Mouse (Mus musculus) spleen, adult 12 weeks (tissue): ENCODE measurements around the gene Mphosph9.
"Not testable (repeated sequence)": the region's sequence is repeated elsewhere in the genome, so short reads cannot be mapped to it uniquely, and the experiment has no call there.

ENCODE experiments used
- DNase-seq: peaks from one replicate; pipeline ENCODE4 v3.0.0; 2022; ENCODE audit warnings: low spot score

Gene Mphosph9

GRCm38 (mm10) chr5:124327510-124328364 lies at the start of gene Mphosph9, which contains the start of gene 2810006K23Rik:
Gene Mphosph9 (minus strand): TSS chr5:124327972.
Gene 2810006K23Rik (plus strand): TSS chr5:124328089.
- DNase-seq: peak; percentile 99

- no peak for DNase-seq
These were observed 49.4 kb upstream of the Mphosph9 start for GRCm38 (mm10) chr5:124377149-124377548.

- no peak for DNase-seq
These were observed 48.6 kb upstream of the Mphosph9 start for GRCm38 (mm10) chr5:124376401-124376800.

GRCm38 (mm10) chr5:124374298-124374697 lies 46.5 kb upstream of the Mphosph9 start:
- DNase-seq: no peak

DNA sequence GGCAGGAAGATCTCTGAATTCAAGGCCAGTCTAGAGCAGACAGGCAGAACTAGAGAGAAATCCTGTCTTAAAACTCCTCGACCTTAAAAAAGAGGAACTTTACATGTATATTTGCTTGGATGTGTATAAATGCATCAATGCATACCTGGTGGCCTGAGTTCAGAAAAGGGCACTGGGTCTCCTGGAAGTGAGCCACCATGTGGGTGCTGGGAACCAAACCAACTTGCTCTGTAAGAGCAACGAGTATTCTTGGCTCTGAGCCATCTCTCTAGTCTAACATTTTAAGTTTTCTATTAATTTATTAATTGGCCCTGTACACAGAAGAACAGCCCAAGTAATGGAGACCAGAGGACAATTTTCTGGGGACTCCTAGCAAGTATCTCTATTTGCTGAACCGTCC lies 38.9 kb upstream of the Mphosph9 start:
- no peak for DNase-seq

- no peak for DNase-seq
These were observed 38.0 kb upstream of the Mphosph9 start for GRCm38 (mm10) chr5:124365754-124366153.

- DNase-seq: no peak
These were observed 36.6 kb upstream of the Mphosph9 start for GRCm38 (mm10) chr5:124364173-124364918.

GRCm38 (mm10) chr5:124362982-124363381 lies 35.2 kb upstream of the Mphosph9 start, which contains the start of gene Cdk2ap1:
Gene Cdk2ap1 (minus strand): TSS chr5:124363082.
- not testable (repeated sequence) for DNase-seq

DNA sequence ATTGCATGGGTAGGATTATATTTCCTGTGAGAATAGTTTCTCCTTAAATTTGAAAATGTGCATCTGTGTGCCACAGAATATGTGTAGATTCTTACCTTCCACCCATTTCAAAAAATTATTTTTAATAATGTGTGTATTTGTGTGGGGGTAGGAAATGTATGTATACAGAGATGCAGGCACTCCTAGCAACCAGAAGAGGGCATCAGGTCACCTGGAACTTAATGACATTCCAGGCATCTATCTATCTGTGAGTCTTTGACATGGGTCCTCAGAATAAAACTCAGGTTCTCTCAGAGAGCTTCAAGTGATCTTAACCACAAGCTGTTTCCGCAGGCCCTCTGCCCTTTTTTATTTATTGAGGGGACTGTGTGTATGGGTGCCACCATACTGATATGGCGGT lies 31.9 kb upstream of the Mphosph9 start:
- no peak for DNase-seq

GRCm38 (mm10) chr5:124356695-124357094 lies 28.9 kb upstream of the Mphosph9 start:
- DNase-seq: no peak

- no peak for DNase-seq
These were observed 27.7 kb upstream of the Mphosph9 start for GRCm38 (mm10) chr5:124355425-124355959.

GRCm38 (mm10) chr5:124354574-124355424 lies 27.0 kb upstream of the Mphosph9 start:
- DNase-seq: peak; percentile 38

DNA sequence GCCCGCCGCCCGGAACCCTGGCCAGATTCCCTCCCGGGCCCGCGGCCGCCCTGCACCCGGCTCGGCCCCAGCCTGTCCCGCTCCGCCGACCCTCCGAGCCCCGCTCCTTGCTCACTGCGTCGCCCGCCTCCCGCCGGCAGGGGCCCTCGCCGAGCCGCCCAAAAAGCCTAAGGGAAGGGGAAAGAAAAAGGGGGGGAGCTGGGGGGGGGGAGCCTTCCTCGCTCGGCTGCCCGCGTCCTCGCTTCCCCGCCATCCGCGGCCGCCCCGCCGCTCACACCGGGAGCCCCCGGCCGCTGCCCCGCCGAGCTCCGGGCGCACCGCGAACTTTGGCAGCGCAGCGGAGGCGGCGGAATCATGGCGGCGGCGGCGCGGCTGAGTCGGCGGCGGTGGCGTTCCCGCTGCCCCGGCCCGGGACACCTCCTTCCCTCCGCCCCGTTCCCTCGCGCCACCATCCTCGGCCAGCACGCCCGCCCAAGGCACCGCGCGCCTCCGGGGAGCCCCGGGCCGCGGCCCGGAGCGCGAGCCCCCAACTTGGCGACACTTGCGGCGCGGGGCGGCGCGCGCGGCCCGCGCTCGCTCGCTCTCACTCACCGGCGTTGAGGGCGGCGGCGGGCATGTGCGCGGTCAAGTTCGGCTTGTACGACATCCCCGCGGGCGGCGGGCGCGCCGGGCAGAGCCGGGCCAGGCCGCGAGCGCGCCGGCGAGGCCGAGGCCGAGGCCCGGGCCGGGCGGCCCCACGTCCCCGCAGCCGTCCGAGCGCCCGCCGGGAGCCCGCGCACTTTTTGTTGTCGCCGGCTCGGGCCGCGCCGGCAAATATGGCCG lies 26.2 kb upstream of the Mphosph9 start:
- peak; percentile 50 for DNase-seq

DNA sequence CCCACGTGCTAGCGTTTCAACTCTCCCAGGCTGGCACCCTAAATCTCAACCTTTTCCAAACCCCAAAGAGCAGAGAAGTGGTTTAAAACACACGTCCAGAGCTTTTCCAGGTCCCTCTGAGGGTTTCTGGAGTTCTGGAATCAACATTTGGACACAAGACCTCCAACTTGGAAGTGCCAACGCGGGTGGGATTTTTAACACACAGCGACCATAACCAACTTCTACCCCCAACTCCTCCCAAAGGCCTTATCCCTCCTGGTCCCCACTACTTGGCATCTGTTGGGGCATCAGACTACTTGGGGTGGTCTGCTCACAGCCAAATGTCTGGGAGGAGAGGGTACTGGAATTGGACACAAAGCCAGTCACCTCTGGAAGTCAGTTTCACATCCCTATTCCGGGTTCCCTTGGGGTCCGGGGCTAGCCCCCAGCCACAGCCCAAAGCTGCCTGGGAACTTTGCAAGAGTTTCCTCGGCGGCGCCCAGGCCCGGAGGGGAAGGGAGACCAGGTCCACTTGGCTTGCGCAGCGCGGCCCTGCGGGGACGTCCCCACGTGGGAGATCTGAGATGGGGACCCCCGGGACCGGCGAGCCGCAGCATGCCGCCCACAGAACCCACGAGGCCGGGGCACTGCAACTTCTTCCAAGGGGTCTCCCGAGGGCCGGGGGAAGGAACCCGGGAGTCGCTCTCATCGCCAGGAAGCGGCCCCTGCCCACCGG lies 25.4 kb upstream of the Mphosph9 start:
- DNase-seq: peak; percentile 20

DNA sequence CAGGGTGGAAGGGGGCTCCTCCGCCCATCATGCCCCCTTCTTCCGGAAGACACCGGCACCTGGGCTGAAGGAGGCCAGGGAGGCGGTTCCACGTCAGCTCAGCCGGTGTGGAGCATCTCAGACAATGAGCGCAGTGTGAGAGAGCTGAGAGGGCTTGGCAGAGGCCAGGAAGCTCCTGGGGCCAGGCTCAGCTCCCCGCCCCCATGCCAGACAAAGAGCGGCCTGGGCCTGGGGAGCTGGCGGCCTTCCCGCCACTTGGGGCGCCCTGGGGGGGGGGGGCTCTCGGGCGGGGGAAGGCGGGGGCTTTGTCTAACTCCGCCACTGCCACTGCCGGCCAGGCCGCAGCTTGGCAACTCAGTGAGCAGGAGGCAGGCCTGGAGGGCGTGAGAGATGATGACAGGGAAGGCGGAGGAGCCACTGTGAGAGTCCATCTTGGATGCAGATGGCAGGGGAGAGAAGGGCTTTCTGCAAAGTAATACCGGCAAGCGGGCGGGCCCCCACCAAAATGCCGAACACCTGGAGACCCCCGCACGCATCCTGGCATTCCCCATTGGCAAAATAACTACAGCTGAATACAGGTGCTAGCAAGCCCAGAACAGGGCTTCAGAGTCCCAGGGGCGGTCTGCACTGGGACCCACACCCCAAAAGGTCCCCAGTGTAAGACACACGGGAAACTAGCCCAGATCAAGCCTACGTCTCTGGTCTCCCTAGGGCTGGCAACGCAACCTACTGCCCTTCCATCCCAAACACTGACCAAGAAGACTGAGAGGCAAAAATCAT lies 24.6 kb upstream of the Mphosph9 start:
- DNase-seq: peak; percentile 17

DNA sequence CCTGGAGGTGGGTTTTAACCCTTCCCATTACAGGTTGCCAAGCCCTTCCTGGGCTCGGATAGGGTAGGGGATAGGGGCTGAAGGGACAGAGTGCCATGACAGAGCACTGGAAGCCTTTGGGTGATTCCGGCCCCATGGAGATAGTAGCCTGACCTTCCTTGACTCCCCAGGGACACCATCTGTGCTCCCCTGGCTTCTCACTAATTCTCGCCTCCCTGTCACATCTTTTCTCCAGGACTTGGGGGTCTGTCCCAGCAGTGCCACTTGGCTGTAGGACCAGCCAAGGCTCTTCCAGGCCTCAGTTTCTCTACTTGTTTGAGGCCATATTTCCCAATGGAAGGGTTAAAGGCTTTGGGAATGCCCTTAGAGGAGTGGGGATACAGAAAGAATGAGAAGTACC lies 23.8 kb upstream of the Mphosph9 start:
- DNase-seq: no peak

DNA sequence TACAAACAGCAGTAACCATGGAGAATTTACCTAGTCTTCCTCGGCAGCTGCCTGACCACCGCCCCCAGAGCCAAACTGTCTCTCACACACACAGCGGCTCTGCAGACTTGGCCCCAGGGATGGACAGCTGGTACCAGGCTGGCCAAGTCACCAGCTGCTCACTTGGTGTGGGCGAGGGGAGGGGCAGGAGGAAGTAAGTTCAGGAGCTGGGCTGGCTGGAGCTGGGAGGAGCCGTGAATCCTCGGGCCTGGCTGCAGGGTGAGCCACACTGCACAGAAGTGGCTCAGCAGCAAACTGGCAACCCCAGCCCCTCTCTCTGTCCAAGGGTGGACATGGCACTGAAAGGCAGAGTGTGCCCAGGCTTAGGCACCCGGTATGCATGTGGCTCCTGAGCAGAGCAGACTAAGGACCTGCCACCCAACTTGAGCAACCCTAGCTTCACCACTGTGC lies 23.4 kb upstream of the Mphosph9 start:
- no peak for DNase-seq

DNA sequence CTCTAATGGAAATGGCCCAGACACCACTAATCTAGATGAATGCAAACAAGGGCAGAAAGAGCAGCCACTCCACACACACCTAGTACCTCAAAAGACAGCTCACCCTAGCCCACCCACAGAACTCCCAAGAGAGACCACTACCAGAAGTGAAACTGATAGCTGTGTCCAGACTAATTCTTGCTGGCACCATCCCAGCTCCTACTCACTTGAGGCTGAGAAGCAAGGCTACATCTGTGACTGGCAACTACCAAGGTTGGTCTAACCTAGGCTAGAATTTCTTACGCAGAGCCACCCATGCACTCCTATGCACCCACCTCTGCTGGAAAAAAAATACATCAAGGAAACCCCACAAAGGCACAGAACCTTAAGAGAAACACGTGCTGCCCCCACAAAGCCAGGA lies 22.6 kb upstream of the Mphosph9 start:
- no peak for DNase-seq

DNA sequence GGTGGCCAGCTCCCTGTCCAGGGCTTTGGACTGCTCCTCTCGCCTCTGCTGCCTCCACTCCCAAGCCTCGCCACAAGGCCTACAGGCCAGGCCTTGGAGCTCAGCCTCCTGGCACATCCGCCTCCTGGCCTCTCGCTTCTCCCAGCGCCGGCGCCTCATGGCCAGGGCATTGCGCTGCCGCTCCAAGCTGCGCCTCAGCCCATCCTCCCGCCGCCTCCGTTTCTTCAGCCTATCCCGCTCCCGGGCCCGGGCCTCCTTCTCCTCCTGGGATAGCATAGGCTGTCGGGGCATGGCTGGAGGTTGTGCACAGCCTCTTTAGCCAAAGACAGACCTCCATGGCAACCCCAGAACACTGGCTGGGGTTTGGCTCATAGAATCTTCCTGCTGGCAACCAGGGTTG lies 21.4 kb upstream of the Mphosph9 start:
- no peak for DNase-seq
